Mouse (Mus musculus) stomach, embryonic 14.5 days (tissue): ENCODE measurements around the gene Tvp23a. TPM values are rescaled to one million over a fixed set of nuclear protein-coding genes. Genes with fewer than 3 reads are reported as not detected.
A peak's percentile ranks its signal among the peaks of the same experiment; 100 is the strongest.

Experiments
- ATAC-seq: fragments of 200-750 bp; cut with Nextera tagmentation; 2 replicates; pipeline ENCODE4 v1.8.0; 2017; ENCODE audit warnings: low read depth, moderate TSS enrichment; ENCODE audit not compliant: insufficient number of reproducible peaks, insufficient read depth, low FRiP score
- H3K27ac ChIP-seq: fragments of 300-500 bp; sonication (generic); 2 replicates; pipeline ENCODE4 v1.5.1; 2014; ENCODE audit warnings: mild to moderate bottlenecking, low read length, moderate library complexity, mixed read lengths
- H3K27me3 ChIP-seq: fragments of 300-500 bp; sonication (generic); 2 replicates; pipeline ENCODE4 v1.6.1; 2014; ENCODE audit warnings: low read length, control low read depth, mixed read lengths; ENCODE audit not compliant: control insufficient read depth, insufficient read depth
- H3K36me3 ChIP-seq: fragments of 300-500 bp; sonication (generic); 2 replicates; pipeline ENCODE4 v1.6.1; 2014; ENCODE audit warnings: mild to moderate bottlenecking, control low read depth, low read length, moderate library complexity, mixed read lengths; ENCODE audit not compliant: control insufficient read depth, insufficient read depth
- H3K4me1 ChIP-seq: fragments of 300-500 bp; sonication (generic); 2 replicates; pipeline ENCODE4 v1.6.1; 2014; ENCODE audit warnings: low read length, control low read depth, mixed read lengths; ENCODE audit not compliant: control insufficient read depth, insufficient read depth
- H3K4me2 ChIP-seq: fragments of 300-500 bp; sonication (generic); replicated peaks from 2 replicates; pipeline ENCODE4 v1.6.1; 2014; ENCODE audit warnings: low read depth, low read length, control low read depth
- H3K4me3 ChIP-seq: fragments of 300-500 bp; sonication (generic); 2 replicates; pipeline ENCODE4 v1.5.1; 2014; ENCODE audit warnings: low read depth, low read length, control low read depth
- H3K9ac ChIP-seq: fragments of 300-500 bp; sonication (generic); replicated peaks from 2 replicates; pipeline ENCODE4 v1.6.1; 2014; ENCODE audit warnings: low read depth, mild to moderate bottlenecking, control low read depth, low read length, moderate library complexity, mixed read lengths
- H3K9me3 ChIP-seq: fragments of 300-500 bp; sonication (generic); 2 replicates; pipeline ENCODE4 v1.6.1; 2016; ENCODE audit warnings: low read depth, low read length, control low read depth; ENCODE audit not compliant: control insufficient read depth
- WGBS: fragments of 180-500 bp; shearing (Covaris S2); extraction: QIAGEN DNeasy Blood & Tissue Kit; methylation state at CpG from one replicate; pipeline ENCODE4 v1.1.7; 2014; 5-methylcytosine and 5-hydroxymethylcytosine counted together
- polyA plus RNA-seq: library from polyadenylated mRNA; unstranded; fragments of >200 nt; fragmentation: Nextera tagmentation; extraction: Ambion mirVana; gene quantifications from 2 replicates; pipeline ENCODE4 v1.2.1, GENCODE M21; 2014

Gene Tvp23a
- polyA plus RNA-seq, 1 experiment from 2014 or later = 11.4 TPM

DNA sequence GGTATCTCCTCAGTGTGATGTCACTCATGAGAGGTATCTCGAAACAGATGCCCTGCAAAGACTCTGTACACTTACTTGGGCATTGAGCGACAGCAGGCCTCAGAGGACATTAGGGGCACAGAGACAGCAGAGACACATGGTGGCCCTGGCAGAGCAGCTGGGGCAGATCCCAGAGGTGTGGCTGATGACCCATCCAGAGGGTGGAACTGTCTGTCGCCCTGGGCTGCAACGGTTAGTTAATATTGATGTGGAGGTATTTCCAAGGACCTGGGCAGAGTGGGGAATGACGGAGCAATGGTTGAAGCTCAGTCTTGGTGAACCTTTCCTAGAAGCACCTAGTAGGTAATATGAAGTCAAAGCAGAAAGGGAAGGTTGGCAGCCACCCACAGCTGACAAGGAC lies 48.4 kb downstream of the Tvp23a start:
- Histone ChIP-seq H3K36me3 (no peaks in the 10 kb centered on the region), H3K27me3 (no peaks in the 10 kb centered on the region), H3K4me3 (no peak overlapping the region), H3K4me2 (no peak overlapping the region), H3K4me1 (0 out of 2 replicates have a peak, but pooled peaks cover 3% of the 10 kb centered on the region), H3K27ac (no peak overlapping the region), H3K9ac (no peak overlapping the region), H3K9me3 (no peaks in the 10 kb centered on the region)
- WGBS = 62% methylated on average over 5 of the region's 5 CpGs
- peak; percentile 42; the same call in 1 of the 2 replicates for ATAC-seq

DNA sequence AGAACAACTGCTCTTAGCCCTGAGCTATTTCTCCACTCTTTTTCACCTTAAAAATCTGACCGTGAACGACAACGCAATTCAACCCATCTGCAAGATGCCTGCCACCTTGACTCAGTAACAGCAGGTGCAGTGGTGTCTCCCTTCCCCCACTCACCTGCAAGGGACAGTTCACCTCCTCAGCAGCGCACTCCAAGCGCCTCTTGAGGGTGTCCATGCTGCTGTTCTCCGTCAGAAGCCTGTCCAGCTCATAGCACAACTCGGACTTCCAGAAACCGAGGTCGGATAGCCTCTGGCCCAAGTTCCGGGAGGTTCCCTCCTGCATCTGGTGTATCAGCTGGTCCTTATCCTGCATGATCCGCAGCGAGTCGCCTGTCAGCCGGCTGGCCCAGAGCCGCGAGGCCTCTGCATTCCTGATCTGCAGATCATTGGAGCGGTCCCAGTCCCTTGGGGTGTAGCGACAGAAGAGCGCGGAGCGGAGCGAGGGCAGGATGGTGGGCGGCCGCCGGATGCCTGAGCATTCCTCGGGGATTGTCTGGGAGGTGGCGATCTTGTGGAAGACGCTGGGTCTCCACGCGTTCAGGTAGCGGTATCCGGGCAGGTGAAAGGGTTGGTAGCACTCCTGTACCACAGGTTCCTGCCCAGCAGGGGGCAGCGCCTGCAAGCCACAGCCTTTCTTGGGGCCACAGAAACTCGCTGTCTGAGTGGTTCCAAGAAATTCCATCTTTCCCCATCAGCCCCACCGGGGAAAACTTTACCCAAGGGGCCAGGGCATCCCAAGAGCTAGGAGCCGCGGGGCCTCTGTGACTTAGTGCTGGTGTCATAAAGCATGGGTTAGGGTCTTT lies 52.2 kb downstream of the Tvp23a start, which contains the start of gene Tekt5:
Gene Tekt5, minus strand, starts transcription at position 792 of the 842 bp plus-strand sequence.
- peak within 1 kb of the TSS; percentile 25 for H3K4me3 ChIP-seq
- peaks cover 8% of the 10 kb centered on the region; the same call in 1 of the 2 replicates for H3K4me1 ChIP-seq
- no peaks in the 10 kb centered on the region for H3K9me3 ChIP-seq
- H3K9ac ChIP-seq = no peak within 1 kb of the TSS; the same call in 1 of the 2 replicates
- no peaks in the 10 kb centered on the region for H3K27me3 ChIP-seq
- peak within 1 kb of the TSS; percentile 47 for H3K4me2 ChIP-seq
- H3K36me3 ChIP-seq = no peaks in the 10 kb centered on the region
- H3K27ac ChIP-seq = no peak within 1 kb of the TSS
- 7% methylated on average over 37 of the region's 37 CpGs for WGBS
- ATAC-seq = peak; percentile 61; the same call in 1 of the 2 replicates

DNA sequence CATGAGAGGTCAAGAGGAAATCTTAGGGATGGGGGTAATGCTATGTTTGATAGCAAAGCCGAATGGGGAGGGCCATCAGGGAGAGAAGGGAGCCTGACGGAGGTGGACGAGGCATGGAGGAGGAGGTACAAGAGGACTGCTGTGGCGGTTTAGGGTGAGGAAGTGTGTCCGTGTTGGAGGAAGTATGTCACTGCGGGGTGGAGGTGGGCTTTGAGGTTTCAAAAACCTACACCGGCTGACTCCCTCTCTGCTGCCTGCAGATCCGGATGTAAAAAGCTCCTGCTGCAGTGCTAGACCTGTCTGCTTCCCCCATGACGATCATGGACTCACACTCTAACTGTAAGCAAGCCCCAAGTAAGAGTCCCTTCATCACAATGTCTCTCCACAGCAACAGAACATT lies 54.6 kb downstream of the Tvp23a start:
- Histone ChIP-seq H3K27me3 (no peaks in the 10 kb centered on the region), H3K9me3 (no peaks in the 10 kb centered on the region), H3K9ac (no peak overlapping the region), H3K27ac (no peak overlapping the region), H3K4me3 (no peak overlapping the region), H3K4me2 (no peak overlapping the region), H3K36me3 (no peaks in the 10 kb centered on the region), H3K4me1 (peaks cover 8% of the 10 kb centered on the region; the same call in 1 of the 2 replicates)
- WGBS = 73% methylated on average over 9 of the region's 9 CpGs
- ATAC-seq = no peak

DNA sequence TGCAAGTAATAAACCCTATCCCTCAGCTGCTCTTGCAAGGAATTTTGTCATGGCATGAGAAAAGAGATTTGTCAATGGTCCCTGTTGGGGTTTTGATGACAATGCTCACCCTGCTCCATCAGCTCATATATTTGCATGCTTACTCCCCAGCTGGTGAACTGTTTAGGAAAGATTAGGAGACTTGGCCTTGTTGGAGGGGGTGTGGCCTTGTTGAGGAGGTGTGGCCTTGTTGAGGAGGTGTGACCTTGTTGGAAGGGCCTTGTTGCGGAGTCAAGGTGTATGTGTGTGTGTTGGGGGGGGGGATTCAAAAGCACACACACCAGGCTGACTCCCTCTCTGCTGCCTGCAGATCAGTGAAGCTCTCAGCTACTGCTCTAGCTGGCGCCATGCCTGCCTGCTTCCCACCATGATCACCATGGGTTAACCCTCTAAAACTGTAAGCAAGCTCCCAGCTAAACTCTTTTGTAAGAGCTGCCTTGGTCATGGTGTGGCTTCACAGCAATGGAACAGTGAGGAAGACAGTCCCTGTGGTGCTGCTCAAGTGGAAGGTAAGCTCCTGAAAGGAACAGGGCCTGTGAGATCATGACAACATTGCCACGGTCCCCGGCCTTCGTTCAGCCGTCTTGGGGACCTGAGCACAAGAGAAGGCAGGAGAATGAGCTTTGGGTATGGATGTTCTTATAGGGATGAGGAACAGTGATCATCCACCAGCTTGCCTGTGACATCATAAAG lies 58.4 kb downstream of the Tvp23a start:
- H3K4me3 ChIP-seq = no peak overlapping the region
- H3K4me2 ChIP-seq = no peak overlapping the region
- 93% methylated on average over 6 of the region's 6 CpGs for WGBS
- no peaks in the 10 kb centered on the region for H3K9me3 ChIP-seq
- peaks cover 5% of the 10 kb centered on the region; the same call in 1 of the 2 replicates for H3K4me1 ChIP-seq
- H3K27me3 ChIP-seq = no peaks in the 10 kb centered on the region
- H3K9ac ChIP-seq = no peak overlapping the region
- ATAC-seq = no peak
- H3K27ac ChIP-seq = no peak overlapping the region
- no peaks in the 10 kb centered on the region for H3K36me3 ChIP-seq

GRCm38 (mm10) chr16:10385261-10385660 lies 61.9 kb downstream of the Tvp23a start:
- WGBS = 72% methylated on average over 12 of the region's 12 CpGs
- Histone ChIP-seq H3K9me3 (no peaks in the 10 kb centered on the region), H3K27ac (no peak overlapping the region), H3K9ac (no peak overlapping the region), H3K27me3 (no peaks in the 10 kb centered on the region), H3K4me1 (no peaks in the 10 kb centered on the region), H3K4me2 (no peak overlapping the region), H3K4me3 (no peak overlapping the region), H3K36me3 (no peaks in the 10 kb centered on the region)
- no peak for ATAC-seq

DNA sequence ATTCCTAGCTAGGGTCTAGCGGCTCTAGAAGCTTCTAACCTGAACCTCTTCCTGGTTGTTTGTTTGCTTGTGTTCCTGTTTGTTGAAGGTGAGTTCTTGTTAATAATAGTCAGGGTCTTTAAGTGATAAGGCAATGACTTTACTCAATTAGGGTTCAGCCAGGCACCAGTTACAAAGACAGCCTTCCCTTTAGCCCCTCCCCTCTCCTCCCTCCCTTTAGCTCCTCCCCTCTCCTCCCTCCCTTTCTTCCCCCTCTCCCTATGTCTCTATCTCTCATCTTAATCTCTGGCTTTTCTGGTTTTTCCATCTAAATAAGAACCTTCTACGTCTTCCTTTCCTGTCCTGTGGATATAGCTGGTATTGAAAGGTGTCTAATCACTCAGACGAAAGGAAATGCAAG lies 62.6 kb downstream of the Tvp23a start:
- Histone ChIP-seq H3K9me3 (no peaks in the 10 kb centered on the region), H3K4me1 (no peaks in the 10 kb centered on the region), H3K27ac (no peak overlapping the region), H3K9ac (no peak overlapping the region), H3K27me3 (no peaks in the 10 kb centered on the region), H3K4me3 (no peak overlapping the region), H3K36me3 (no peaks in the 10 kb centered on the region), H3K4me2 (peak overlapping the region; percentile 8)
- 58% methylated on average over 3 of the region's 3 CpGs for WGBS
- ATAC-seq = no peak

- peak; percentile 71; the same call in 1 of the 2 replicates for ATAC-seq
- peak overlapping the region; percentile 8 for H3K4me2 ChIP-seq
- H3K9me3 ChIP-seq = no peaks in the 10 kb centered on the region
- no peak overlapping the region for H3K27ac ChIP-seq
- H3K4me1 ChIP-seq = no peaks in the 10 kb centered on the region
- H3K36me3 ChIP-seq = no peaks in the 10 kb centered on the region
- 0 out of 2 replicates have a peak overlapping the region, but pooled peaks have one; percentile 4 for H3K4me3 ChIP-seq
- WGBS = 19% methylated on average over 8 of the region's 8 CpGs
- H3K27me3 ChIP-seq = no peaks in the 10 kb centered on the region
- H3K9ac ChIP-seq = no peak overlapping the region
These were observed 63.1 kb downstream of the Tvp23a start for GRCm38 (mm10) chr16:10384060-10384497.

GRCm38 (mm10) chr16:10379531-10379930 lies 67.6 kb downstream of the Tvp23a start:
- no peak overlapping the region for H3K27ac ChIP-seq
- H3K36me3 ChIP-seq = no peaks in the 10 kb centered on the region
- H3K4me3 ChIP-seq = no peak overlapping the region
- no peak overlapping the region for H3K9ac ChIP-seq
- H3K27me3 ChIP-seq = no peaks in the 10 kb centered on the region
- no peaks in the 10 kb centered on the region for H3K4me1 ChIP-seq
- no peaks in the 10 kb centered on the region for H3K9me3 ChIP-seq
- 51% methylated on average over 2 of the region's 2 CpGs for WGBS
- no peak for ATAC-seq
- H3K4me2 ChIP-seq = no peak overlapping the region
